Mouse (Mus musculus) kidney, adult 2 months (tissue): Measurements from ENCODE around the gene Ncoa1.

ENCODE experiments used
- CTCF ChIP-seq: fragments of 200-500 bp; conservative IDR thresholded peaks from 2 replicates; pipeline ENCODE4 v1.5.1; 2011; ENCODE audit warnings: low read depth, mild to moderate bottlenecking, control low read depth, low read length, moderate library complexity, mixed read lengths; ENCODE audit not compliant: insufficient read depth, insufficient read length
- POLR2A ChIP-seq: fragments of 200-500 bp; IDR thresholded peaks from one replicate; pipeline ENCODE4 v1.6.1; 2011; ENCODE audit warnings: low read depth, low read length, control low read depth

DNA sequence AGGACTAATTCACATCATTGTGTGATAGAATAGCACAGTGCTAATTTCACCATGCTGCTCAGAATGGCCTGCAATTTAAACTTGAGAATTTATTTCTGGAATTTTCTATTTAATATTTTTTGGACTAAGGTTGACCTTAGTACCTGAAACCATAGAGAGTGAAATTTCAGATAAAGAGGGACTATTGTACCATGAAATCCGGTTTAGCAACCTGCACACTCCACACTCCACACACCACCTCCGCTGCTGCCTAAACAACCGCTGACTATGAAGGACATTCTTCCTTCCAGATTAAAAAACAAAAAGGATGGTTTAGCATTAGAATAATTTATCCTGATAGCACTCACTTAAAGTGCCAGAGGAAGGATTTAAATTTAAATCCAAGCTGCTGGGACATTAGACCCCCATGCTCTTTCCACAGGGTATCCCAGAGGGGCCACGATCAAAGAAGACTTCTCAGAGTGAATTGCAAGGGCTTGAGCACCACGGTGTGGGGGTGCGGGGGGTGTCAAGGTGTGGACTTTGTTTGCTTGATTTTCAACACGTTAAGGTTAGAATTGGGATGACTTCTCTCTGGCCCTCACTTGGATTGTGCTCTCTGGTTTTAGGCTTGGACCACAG is 29.9 kb upstream of the Ncoa1 start:
- TF ChIP-seq CTCF = no peak
- TF ChIP-seq POLR2A = no peak
